Mouse (Mus musculus): ENCODE data around the gene Kcns1. TPM values are rescaled to one million over a fixed set of nuclear protein-coding genes. Genes with fewer than 3 reads are reported as not detected.

The Kcns1 gene
- polyA plus RNA-seq, 1 experiment from 2014 or later: 0.40 TPM

DNA sequence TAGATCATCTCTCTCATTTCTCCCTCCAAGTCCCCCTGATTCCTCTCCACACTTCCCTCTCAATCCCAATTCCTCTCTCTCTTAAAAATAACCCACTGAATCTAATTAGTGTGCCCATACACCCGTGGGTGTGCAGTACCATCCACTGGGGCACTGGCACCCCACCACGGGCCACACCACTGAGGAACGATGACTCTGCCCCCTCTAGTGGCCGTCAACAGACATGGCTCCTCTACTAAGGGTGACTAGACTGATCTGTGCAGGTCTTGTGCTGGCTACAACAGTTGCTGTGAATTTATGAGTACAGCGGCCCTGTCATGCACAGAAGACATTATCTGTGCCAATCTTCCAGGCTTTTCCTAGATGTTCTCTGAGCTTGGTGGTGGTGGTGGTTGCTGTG, 17.8 kb upstream of the Kcns1 start:
- H3K36me3 ChIP-seq: no peaks in the 10 kb centered on the region
- WGBS: 34% methylated on average over 5 of the region's 5 CpGs

DNA sequence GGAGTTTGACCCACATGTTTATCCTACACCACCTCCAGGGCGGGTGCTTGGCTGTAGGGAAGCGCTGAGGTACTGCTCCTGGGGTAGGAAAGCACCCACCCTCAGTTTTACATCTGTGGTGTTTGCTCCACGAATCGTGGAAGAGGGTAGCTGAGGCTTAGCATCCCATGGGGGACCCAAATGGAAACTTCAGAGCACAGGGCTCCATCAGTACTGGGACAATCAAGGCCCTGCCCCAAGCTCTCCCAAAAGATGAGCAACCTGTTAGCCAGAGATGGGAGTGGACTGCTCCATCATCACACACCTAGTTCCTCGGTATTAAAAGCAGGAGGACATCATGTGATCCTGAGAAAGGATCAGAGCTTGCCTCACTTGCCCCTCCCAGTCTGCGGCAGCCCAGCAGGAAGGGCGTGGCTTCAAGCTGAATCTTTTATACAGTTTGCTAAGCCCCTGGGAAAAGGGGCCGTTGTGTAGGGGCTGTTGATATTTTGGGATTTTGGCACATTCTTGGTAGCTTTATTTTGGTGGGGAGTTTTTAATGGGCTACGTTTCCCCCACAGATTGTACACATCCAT, 13.3 kb upstream of the Kcns1 start:
- H3K27ac ChIP-seq (replicated peaks): no peak overlapping the region
- no peak overlapping the region for H3K4me2 ChIP-seq
- no peak overlapping the region for H3K4me3 ChIP-seq
- no peak overlapping the region for H3K9ac ChIP-seq
- no peaks in the 10 kb centered on the region for H3K4me1 ChIP-seq (replicated peaks)
- 48% methylated on average over 9 of the region's 9 CpGs for WGBS
- no peaks in the 10 kb centered on the region for H3K9me3 ChIP-seq
- H3K36me3 ChIP-seq: no peaks in the 10 kb centered on the region
- ATAC-seq (ENCODE audit: low read depth): no peak
- H3K27me3 ChIP-seq: no peaks in the 10 kb centered on the region

More for the DNA sequence above, 17.8 kb upstream of the Kcns1 start:
- ATAC-seq (ENCODE audit: low read depth): no peak
- Histone ChIP-seq H3K4me1 (replicated peaks) (no peaks in the 10 kb centered on the region), H3K9ac (no peak overlapping the region), H3K9me3 (no peaks in the 10 kb centered on the region), H3K27me3 (no peaks in the 10 kb centered on the region), H3K4me3 (no peak overlapping the region), H3K4me2 (no peak overlapping the region), H3K27ac (replicated peaks) (no peak overlapping the region)

DNA sequence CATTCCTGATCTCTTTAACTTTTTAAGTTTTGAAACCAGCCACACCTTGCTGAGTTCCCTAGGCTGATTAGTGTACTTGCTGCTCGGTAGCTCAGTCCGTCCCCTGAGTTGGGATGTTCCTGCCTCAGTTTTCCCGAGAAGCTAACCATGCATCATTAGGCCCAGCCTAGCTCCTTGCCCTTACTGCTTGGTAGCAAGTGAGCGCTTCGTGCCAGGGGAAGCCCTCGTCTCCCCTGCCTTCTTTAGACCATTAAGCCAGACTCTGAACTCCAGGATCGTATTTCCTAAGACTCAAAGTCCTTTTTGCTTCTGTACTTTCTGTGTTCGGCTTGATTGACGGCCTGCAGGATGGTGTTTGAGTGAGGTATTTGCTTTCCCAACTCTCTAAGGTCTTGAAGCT, 12.4 kb upstream of the Kcns1 start:
- no peak overlapping the region for H3K9ac ChIP-seq
- no peaks in the 10 kb centered on the region for H3K36me3 ChIP-seq
- H3K4me1 ChIP-seq (replicated peaks): no peaks in the 10 kb centered on the region
- H3K9me3 ChIP-seq: no peaks in the 10 kb centered on the region
- no peak for ATAC-seq (ENCODE audit: low read depth)
- no peak overlapping the region for H3K4me3 ChIP-seq
- H3K27ac ChIP-seq (replicated peaks): no peak overlapping the region
- 79% methylated on average over 9 of the region's 9 CpGs for WGBS
- no peaks in the 10 kb centered on the region for H3K27me3 ChIP-seq
- no peak overlapping the region for H3K4me2 ChIP-seq

DNA sequence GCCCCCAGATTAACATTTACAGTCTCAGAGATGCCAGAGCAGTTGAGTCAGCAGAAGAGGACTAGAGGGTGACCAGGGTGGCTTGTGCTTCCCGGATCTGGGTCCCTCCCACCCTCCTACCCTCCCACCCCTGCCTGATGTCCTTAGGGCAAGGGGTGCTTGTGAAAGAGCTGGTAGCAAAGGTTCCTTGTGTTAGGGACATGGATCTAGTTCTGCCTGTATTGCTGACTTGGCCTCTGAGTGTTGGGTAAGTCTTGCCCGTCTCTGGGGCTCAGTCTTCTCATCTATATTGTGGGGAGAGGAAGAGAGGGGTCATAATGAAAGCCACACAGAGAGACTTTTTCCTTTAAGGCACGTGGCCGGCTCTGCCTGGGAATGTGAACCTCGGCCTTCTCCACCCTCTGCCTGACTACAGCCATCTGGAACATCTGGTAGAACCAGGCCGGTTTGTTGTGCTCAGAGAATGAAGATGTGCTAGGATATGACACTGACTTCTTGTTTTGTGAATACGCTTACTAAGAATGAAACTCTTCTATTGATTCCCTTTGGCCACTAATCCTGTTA, 11.9 kb upstream of the Kcns1 start, which contains the start of gene Wfdc5:
Gene Wfdc5 (minus strand): TSS at position 51 of the 564 bp plus-strand sequence.
- 80% methylated on average over 7 of the region's 7 CpGs for WGBS
- Histone ChIP-seq H3K4me2 (no peak within 1 kb of the TSS), H3K4me1 (replicated peaks) (no peaks in the 10 kb centered on the region), H3K36me3 (no peaks in the 10 kb centered on the region), H3K4me3 (no peak within 1 kb of the TSS), H3K9me3 (no peaks in the 10 kb centered on the region), H3K27me3 (no peaks in the 10 kb centered on the region), H3K27ac (replicated peaks) (no peak within 1 kb of the TSS), H3K9ac (no peak within 1 kb of the TSS)
- no peak for ATAC-seq (ENCODE audit: low read depth)

DNA sequence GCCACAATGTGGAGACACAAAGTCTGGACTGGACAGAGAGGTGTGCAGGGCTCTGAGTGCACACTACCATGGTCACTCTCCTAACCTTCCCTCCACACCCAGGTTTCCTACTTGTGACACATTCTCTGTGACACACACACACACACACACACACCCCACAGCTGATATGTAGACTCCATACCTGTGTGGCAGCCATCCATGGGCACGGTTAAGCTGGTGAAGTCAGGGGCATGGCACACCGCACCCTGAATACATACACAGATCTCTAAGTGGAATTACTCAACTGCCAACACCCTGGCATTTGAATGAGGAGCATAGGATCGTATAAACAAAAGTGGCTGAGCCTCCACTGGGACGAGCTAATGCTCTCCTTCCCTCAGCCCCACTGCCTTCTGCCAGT, 9.9 kb upstream of the Kcns1 start:
- no peak overlapping the region for H3K4me2 ChIP-seq
- H3K4me3 ChIP-seq: no peak overlapping the region
- no peak overlapping the region for H3K27ac ChIP-seq (replicated peaks)
- no peaks in the 10 kb centered on the region for H3K4me1 ChIP-seq (replicated peaks)
- H3K36me3 ChIP-seq: no peaks in the 10 kb centered on the region
- H3K9me3 ChIP-seq: no peaks in the 10 kb centered on the region
- H3K27me3 ChIP-seq: no peaks in the 10 kb centered on the region
- no peak overlapping the region for H3K9ac ChIP-seq
- 93% methylated on average over 4 of the region's 4 CpGs for WGBS
- no peak for ATAC-seq (ENCODE audit: low read depth)

DNA sequence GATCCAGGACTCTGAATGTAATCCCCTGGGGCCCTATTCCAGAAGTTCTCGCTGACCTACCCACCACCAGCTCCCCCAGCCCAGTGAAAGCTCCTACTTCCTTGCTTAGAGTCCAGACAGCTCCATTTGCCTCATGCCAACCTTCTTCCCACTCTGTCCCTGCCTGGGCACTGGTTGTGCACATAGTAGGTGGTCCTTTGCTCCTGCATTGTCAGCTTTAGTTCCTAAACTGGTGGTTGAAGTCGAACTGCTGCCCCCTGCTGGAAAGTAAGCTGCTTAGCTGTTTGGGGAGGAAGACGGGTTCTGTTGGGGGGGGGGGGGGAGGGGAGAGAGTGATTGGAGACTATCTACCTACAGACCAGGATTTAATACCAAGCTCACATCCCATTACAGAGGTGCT, 9.2 kb upstream of the Kcns1 start:
- Histone ChIP-seq H3K27me3 (0 out of 2 replicates have a peak, but pooled peaks cover under 1% of the 10 kb centered on the region), H3K9ac (no peak overlapping the region), H3K36me3 (no peaks in the 10 kb centered on the region), H3K4me3 (no peak overlapping the region), H3K4me2 (no peak overlapping the region), H3K4me1 (replicated peaks) (no peaks in the 10 kb centered on the region), H3K9me3 (no peaks in the 10 kb centered on the region), H3K27ac (replicated peaks) (no peak overlapping the region)
- WGBS: 28% methylated on average over 3 of the region's 3 CpGs
- no peak for ATAC-seq (ENCODE audit: low read depth)

DNA sequence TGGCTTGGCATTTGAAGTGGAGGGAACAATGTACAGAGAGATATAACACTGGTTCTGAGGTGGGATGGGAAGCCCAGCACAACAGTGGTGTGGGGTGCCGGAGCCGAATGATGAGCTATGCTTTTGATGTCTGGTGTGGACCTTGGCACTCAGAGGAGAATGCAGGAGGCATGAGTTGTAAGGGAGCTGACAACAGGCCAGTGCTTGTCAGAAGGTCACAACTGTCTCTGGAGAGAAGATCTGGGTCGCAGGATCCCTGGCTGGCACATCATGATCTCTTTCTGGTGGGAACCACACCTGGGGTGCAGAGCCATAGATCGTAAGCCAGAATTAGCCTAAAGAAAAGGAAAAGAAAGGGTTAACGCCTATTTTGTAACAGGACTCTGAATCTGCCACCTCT, 6.9 kb upstream of the Kcns1 start:
- Histone ChIP-seq H3K27me3 (peaks cover 15% of the 10 kb centered on the region), H3K36me3 (no peaks in the 10 kb centered on the region), H3K4me1 (replicated peaks) (no peaks in the 10 kb centered on the region), H3K27ac (replicated peaks) (no peak overlapping the region), H3K4me2 (no peak overlapping the region), H3K9me3 (no peaks in the 10 kb centered on the region), H3K9ac (no peak overlapping the region), H3K4me3 (no peak overlapping the region)
- no peak for ATAC-seq (ENCODE audit: low read depth)
- 84% methylated on average over 5 of the region's 5 CpGs for WGBS

DNA sequence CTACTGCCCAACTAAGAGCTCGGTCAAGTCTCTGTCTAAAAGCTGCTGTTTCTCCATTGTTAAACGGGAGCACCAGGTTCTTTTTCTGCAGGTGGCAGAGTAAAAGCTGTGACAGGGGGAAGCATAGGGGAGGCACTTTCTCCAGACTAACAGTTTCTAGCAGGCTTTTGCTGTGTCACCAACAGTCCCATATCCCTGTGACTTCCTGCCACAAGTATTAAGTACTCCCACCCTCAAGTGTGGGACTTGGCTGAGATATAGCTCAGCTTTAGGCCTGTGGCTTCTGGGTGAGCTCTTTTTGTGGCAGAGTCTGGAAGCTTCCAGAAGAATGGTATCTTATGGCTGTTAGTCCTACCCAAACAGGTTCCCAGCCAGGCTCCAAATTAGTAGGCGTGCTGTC, 4.9 kb upstream of the Kcns1 start:
- no peak for ATAC-seq (ENCODE audit: low read depth)
- Histone ChIP-seq H3K4me1 (replicated peaks) (peaks cover 9% of the 10 kb centered on the region), H3K9ac (no peak overlapping the region), H3K27me3 (peaks cover 34% of the 10 kb centered on the region), H3K4me2 (no peak overlapping the region), H3K4me3 (no peak overlapping the region), H3K9me3 (no peaks in the 10 kb centered on the region), H3K27ac (replicated peaks) (no peak overlapping the region), H3K36me3 (no peaks in the 10 kb centered on the region)
- WGBS: 82% methylated on average over 3 of the region's 3 CpGs

DNA sequence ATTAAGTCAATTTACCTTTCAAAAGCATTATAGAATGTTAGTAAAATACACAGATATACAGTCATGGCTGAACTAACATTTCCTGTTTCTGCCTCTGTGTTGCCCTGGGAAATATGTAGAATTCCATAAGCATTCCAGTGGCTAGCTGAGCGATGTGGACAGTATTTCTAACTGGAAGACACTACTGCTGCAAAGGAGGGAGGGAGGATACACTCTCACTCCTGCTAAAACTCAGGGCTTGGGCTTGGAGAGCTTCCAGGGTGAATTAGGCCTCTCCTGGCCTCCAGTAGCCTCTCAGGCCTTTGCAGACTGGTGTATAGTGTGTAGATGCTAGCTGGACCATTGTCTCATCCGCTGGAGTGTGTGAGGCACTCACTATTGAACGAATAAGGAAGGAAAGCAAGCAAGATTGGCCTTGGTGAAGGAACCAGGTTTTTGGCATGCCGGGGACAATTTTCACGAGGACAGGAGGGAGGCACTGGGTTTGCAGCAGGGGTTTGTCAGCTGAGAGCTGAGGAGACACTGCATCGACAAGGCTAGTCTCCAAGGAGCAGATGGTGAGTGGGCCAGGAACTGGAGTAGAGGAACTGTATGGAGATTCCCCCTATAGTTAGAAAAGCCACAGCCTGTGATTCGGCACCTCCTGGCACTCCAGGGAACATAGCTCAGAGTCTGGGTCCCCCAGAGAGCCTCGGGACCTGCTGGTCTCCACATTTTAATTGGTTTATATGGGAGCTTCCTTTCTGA, 3.9 kb upstream of the Kcns1 start:
- 77% methylated on average over 8 of the region's 8 CpGs for WGBS
- Histone ChIP-seq H3K27ac (replicated peaks) (no peak overlapping the region), H3K9ac (no peak overlapping the region), H3K36me3 (no peaks in the 10 kb centered on the region), H3K4me1 (replicated peaks) (peaks cover 19% of the 10 kb centered on the region), H3K4me2 (no peak overlapping the region), H3K27me3 (peaks cover 44% of the 10 kb centered on the region), H3K9me3 (no peaks in the 10 kb centered on the region), H3K4me3 (no peak overlapping the region)
- no peak for ATAC-seq (ENCODE audit: low read depth)

DNA sequence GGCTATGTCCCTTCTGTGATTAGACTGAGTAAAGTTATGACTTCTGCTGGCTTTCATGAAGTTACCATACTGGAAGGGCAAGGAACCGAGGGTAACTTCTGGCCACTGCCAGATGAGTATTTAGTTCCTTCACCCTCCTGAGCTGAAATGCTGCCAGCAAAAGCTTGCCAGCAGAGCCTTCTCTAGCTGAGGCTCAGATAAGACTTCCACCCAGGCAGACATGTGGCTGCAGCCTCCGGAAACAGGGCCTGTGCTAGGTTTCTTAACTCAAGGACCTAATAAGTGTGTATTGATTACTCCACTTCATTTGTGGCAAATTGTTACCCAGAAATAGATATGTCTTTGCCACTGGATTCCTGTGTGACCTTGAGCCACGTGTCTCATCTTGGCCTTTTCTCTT, 2.5 kb upstream of the Kcns1 start:
- Histone ChIP-seq H3K9me3 (no peaks in the 10 kb centered on the region), H3K27me3 (peaks cover 59% of the 10 kb centered on the region), H3K4me2 (no peak overlapping the region), H3K9ac (no peak overlapping the region), H3K27ac (replicated peaks) (no peak overlapping the region), H3K4me3 (no peak overlapping the region), H3K36me3 (no peaks in the 10 kb centered on the region), H3K4me1 (replicated peaks) (peaks cover 23% of the 10 kb centered on the region)
- ATAC-seq (ENCODE audit: low read depth): no peak
- WGBS: 76% methylated on average over 3 of the region's 3 CpGs

DNA sequence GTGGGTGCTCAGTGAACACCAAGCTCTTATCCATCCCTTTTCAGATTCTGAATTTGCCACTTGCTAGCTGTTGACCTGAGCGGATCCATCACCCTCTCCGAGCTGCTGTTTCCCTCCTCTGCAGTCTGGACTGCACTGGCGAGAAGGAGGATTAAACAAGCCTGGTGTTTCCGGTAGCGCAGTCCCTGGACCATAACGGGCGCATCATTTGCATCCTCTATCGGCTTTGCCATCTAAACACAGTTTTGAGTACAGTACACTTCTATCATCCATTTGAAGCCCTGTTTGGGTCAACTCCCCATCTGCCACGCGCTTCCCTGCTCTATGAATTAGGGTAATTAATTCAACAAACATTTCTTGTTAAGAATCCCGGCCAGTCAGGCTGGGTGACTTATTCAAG, 587 bp downstream of the Kcns1 start:
- H3K27ac ChIP-seq (replicated peaks): no peak overlapping the region
- no peaks in the 10 kb centered on the region for H3K36me3 ChIP-seq
- peak overlapping the region; percentile 68 for H3K4me2 ChIP-seq
- peaks cover 89% of the 10 kb centered on the region for H3K27me3 ChIP-seq
- no peak for ATAC-seq (ENCODE audit: low read depth)
- 7% methylated on average over 11 of the region's 11 CpGs for WGBS
- H3K4me3 ChIP-seq: peak overlapping the region; percentile 38
- H3K9me3 ChIP-seq: no peaks in the 10 kb centered on the region
- H3K9ac ChIP-seq: peak overlapping the region; percentile 56; the same call in 1 of the 2 replicates
- peaks cover 32% of the 10 kb centered on the region for H3K4me1 ChIP-seq (replicated peaks)

DNA sequence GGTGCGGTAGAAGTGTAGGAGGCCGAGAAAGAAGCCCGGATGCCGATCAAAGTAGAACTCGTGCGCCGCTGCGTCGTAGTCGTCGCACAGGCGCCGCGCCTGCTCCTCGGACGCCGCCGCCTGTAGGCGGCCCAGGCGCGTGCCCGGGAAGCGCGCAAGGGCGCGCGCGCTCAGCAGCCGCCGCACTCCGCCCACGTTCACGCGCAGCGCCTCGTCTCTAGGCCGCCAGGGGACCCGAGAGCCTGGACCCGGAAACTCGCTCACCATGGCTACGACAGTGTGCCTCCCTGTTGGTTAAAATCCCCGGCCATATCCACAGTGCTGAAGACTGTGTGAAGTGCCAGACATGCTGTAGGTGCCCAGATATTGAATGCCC, 2.4 kb downstream of the Kcns1 start:
- WGBS: 11% methylated on average over 42 of the region's 42 CpGs
- H3K9ac ChIP-seq: 0 out of 2 replicates have a peak overlapping the region, but pooled peaks have one; percentile 34

More for the DNA sequence above, 2.4 kb downstream of the Kcns1 start:
- Histone ChIP-seq H3K36me3 (no peaks in the 10 kb centered on the region), H3K4me1 (replicated peaks) (peaks cover 32% of the 10 kb centered on the region), H3K9me3 (no peaks in the 10 kb centered on the region), H3K4me3 (peak overlapping the region; percentile 39), H3K27ac (replicated peaks) (no peak overlapping the region), H3K27me3 (peaks cover 84% of the 10 kb centered on the region), H3K4me2 (peak overlapping the region; percentile 58)
- ATAC-seq (ENCODE audit: low read depth): peak; percentile 54
